Mouse (Mus musculus) bone marrow, adult 2 months (tissue): ENCODE measurements around the gene Bhlha9. TPM values are rescaled to one million over a fixed set of nuclear protein-coding genes. Genes with fewer than 3 reads are reported as not detected.

Experiments used
- H3K27ac ChIP-seq: fragments of 200-500 bp; 2 replicates; pipeline ENCODE4 v1.5.1; 2012; ENCODE audit warnings: low read depth, mild to moderate bottlenecking, control low read depth, inconsistent platforms, low read length; ENCODE audit not compliant: control insufficient read depth, poor library complexity, insufficient read depth
- H3K4me1 ChIP-seq: fragments of 200-500 bp; 2 replicates; pipeline ENCODE4 v1.6.1; 2011; ENCODE audit warnings: low read length; ENCODE audit not compliant: control insufficient read depth, insufficient read depth
- H3K4me3 ChIP-seq: fragments of 200-500 bp; replicated peaks from 2 replicates; pipeline ENCODE3; 2011; ENCODE audit warnings: mild to moderate bottlenecking, low read depth, low read length, control low read depth; ENCODE audit not compliant: control insufficient read depth
- CTCF ChIP-seq: fragments of 200-500 bp; IDR thresholded peaks from 2 replicates; pipeline ENCODE4 v1.5.1; 2011; ENCODE audit warnings: low read length, control low read depth; ENCODE audit not compliant: control insufficient read depth, insufficient read depth
- POLR2A ChIP-seq: fragments of 200-500 bp; IDR thresholded peaks from 2 replicates; pipeline ENCODE4 v1.6.1; 2011; ENCODE audit warnings: low read depth, mild to moderate bottlenecking, control low read depth, low read length, borderline replicate concordance; ENCODE audit not compliant: control insufficient read depth
- WGBS: fragments of 180-500 bp; shearing (Covaris S2); methylation state at CpG from one replicate; pipeline ENCODE4 v1.1.7; 2018; 5-methylcytosine and 5-hydroxymethylcytosine counted together
- polyA plus RNA-seq: library from polyadenylated mRNA; stranded (reverse); fragments of >200 nt; gene quantifications from 2 replicates; pipeline ENCODE4 v1.2.4, GENCODE M21; 2011; ENCODE audit warnings: low replicate concordance; ENCODE audit not compliant: missing spikeins, insufficient read depth, insufficient read length

Gene Bhlha9
- polyA plus RNA-seq, 1 experiment: not detected

- H3K27ac ChIP-seq: no peak overlapping the region
- WGBS: 38% methylated on average over 16 of the region's 17 CpGs
- TF ChIP-seq CTCF (no peak), POLR2A (no peak)
- no peaks in the 10 kb centered on the region for H3K4me1 ChIP-seq
- H3K4me3 ChIP-seq: no peak overlapping the region
Observed at GRCm38 (mm10) chr11:76709625-76710452, 37.6 kb downstream of the Bhlha9 start.

GRCm38 (mm10) chr11:76717000-76717399 lies 44.7 kb downstream of the Bhlha9 start:
- Histone ChIP-seq H3K4me3 (no peak overlapping the region), H3K4me1 (no peaks in the 10 kb centered on the region), H3K27ac (no peak overlapping the region)
- 57% methylated on average over 4 of the region's 4 CpGs for WGBS
- TF ChIP-seq POLR2A (no peak), CTCF (no peak)

Other genes with a start within 250 kb of the Bhlha9 start
- gene Abr, start 50.2 kb upstream of the Bhlha9 start, polyA plus RNA-seq: 19.4 and 43.0 TPM in 2 replicates
- 0.68 and 3.6 TPM in 2 replicates for gene Trarg1, start 7.3 kb downstream of the Bhlha9 start, polyA plus RNA-seq
- gene Gosr1, start 91.1 kb downstream of the Bhlha9 start, polyA plus RNA-seq: 6.0 and 12.6 TPM in 2 replicates
- gene Cpd, start 174.5 kb downstream of the Bhlha9 start, polyA plus RNA-seq: 3.1 and 5.3 TPM in 2 replicates
- gene Tmigd1, start 229.7 kb downstream of the Bhlha9 start, polyA plus RNA-seq: 1.8 TPM in 1 of 2 replicates, not detected in the other